Comparison of ENCODE assay signal across 8 mouse cellular contexts in the genomic region with DNA sequence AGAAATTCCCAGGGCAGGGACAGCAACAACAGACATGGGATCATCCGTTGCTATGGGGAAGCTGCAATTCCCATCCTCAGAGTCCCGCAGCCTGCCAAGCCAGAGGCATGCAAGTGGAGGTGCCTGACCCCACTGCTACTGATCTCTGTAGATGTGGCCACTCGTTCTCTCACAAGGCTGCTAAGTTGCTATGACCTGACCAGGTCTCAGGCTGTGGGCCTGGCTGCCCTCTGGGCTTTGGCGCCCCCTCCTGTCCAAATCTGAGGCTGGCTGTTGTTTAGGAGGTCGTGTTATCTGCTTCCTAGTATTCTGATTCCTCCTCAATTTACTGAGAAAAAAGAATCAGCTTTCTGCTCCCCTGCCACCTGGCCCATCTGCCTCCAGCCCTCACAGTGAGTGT. TPM values are rescaled to one million over a fixed set of nuclear protein-coding genes. Genes with fewer than 3 reads are reported as not detected.
DNase-seq lines count a peak whose midpoint lies in the region; ATAC-seq and TF ChIP-seq lines count a peak whose summit lies in the region.

No protein-coding gene starts in this region.

- peak; percentile 88 for ATAC-seq in erythroblast, adult 5-6 weeks (replicated peaks; ENCODE audit: low FRiP score, poor library complexity, severe bottlenecking)
- no peak for ATAC-seq in limb, embryonic 11.5 days (ENCODE audit: insufficient number of reproducible peaks, low FRiP score, low TSS enrichment, low read depth)
- peak; percentile 66 for ATAC-seq in midbrain, embryonic 15.5 days (replicated peaks)

- intact Hi-C loops in heart, postnatal 14 days (cut with DNase I): loop anchor here (1.0 to 10.0 kb wide), 3 partner anchors 189 to 401 kb away; no protein-coding TSS in a partner anchor

- WGBS in limb, embryonic 11.5 days: 45% methylated on average over 5 of the region's 5 CpGs
- 27% methylated on average over 5 of the region's 5 CpGs for WGBS in midbrain, embryonic 15.5 days

- no peaks in the 10 kb centered on the region for H3K36me3 ChIP-seq in testis, adult 2 months (ENCODE audit: control insufficient read depth, insufficient read depth, low read length)
- no peaks in the 10 kb centered on the region for H3K36me3 ChIP-seq in limb, embryonic 11.5 days (ENCODE audit: control insufficient read depth, insufficient read depth, low read length)
- H3K36me3 ChIP-seq in midbrain, embryonic 15.5 days (replicated peaks): no peaks in the 10 kb centered on the region

- TF ChIP-seq CTCF in testis, adult 2 months (IDR thresholded peaks at IDR 0.05; ENCODE audit: control insufficient read depth, insufficient read depth, insufficient replicate concordance, low read depth, low read length): peak; percentile 71; the same call in 1 of the 2 replicates

- no peak overlapping the region for H3K9ac ChIP-seq in limb, embryonic 11.5 days (ENCODE audit: low read length)
- no peak overlapping the region for H3K9ac ChIP-seq in midbrain, embryonic 15.5 days

- TF ChIP-seq POLR2A in testis, adult 2 months (IDR thresholded peaks at IDR 0.05; ENCODE audit: control insufficient read depth, low read depth, low read length): no peak

- no peak overlapping the region for H3K27ac ChIP-seq in testis, adult 2 months (ENCODE audit: control insufficient read depth, insufficient read depth, low read depth, low read length)
- H3K27ac ChIP-seq in limb, embryonic 11.5 days (replicated peaks; ENCODE audit: low read depth, low read length): no peak overlapping the region
- peak overlapping the region; percentile 22; the same call in 1 of the 2 replicates for H3K27ac ChIP-seq in midbrain, embryonic 15.5 days

- H3K9me3 ChIP-seq in limb, embryonic 11.5 days (ENCODE audit: control insufficient read depth, low read length): no peaks in the 10 kb centered on the region
- no peaks in the 10 kb centered on the region for H3K9me3 ChIP-seq in midbrain, embryonic 15.5 days

- no peak for DNase-seq in testis, postnatal 14 days (ENCODE audit: low spot score)
- DNase-seq in c-Kit-positive CD71-negative TER-119-negative erythroid progenitor cells, embryonic 14.5 days (ENCODE audit: low read depth): peak; percentile 47
- peak; percentile 66 to 83 for DNase-seq in heart, postnatal 14 days
- DNase-seq in limb, embryonic 11.5 days (ENCODE audit: low spot score): peak; percentile 69
- peak; percentile 9 to 66 for DNase-seq in thymus, postnatal 10 days (ENCODE audit: low spot score in 2 of 2)

- H3K4me3 ChIP-seq in testis, adult 2 months (ENCODE audit: control insufficient read depth, low read depth, low read length): no peak overlapping the region
- H3K4me3 ChIP-seq in limb, embryonic 11.5 days (ENCODE audit: low read depth, low read length): no peak overlapping the region
- H3K4me3 ChIP-seq in midbrain, embryonic 15.5 days: no peak overlapping the region

- peaks cover 5% of the 10 kb centered on the region; the same call in 1 of the 2 replicates for H3K4me1 ChIP-seq in testis, adult 2 months (ENCODE audit: control insufficient read depth, insufficient read depth, low read length)
- no peaks in the 10 kb centered on the region for H3K4me1 ChIP-seq in limb, embryonic 11.5 days (ENCODE audit: control insufficient read depth, insufficient read depth, low read length)
- H3K4me1 ChIP-seq in midbrain, embryonic 15.5 days: peaks cover 17% of the 10 kb centered on the region

- no peak overlapping the region for H3K4me2 ChIP-seq in limb, embryonic 11.5 days (ENCODE audit: low read depth, severe bottlenecking)
- H3K4me2 ChIP-seq in midbrain, embryonic 15.5 days: no peak overlapping the region

- no peaks in the 10 kb centered on the region for H3K27me3 ChIP-seq in testis, adult 2 months (ENCODE audit: control insufficient read depth, insufficient read depth, low read length)
- H3K27me3 ChIP-seq in limb, embryonic 11.5 days (ENCODE audit: control insufficient read depth, insufficient read depth, low read length): no peaks in the 10 kb centered on the region
- H3K27me3 ChIP-seq in midbrain, embryonic 15.5 days (replicated peaks): no peaks in the 10 kb centered on the region

RNA-seq across cellular contexts. Expression of a gene that starts 29.4 kb away (rescaled TPM):
- polyA plus RNA-seq in testis, adult 2 months (2012; rRNA removed): 2.4 and 2.7 TPM in 2 replicates
- total RNA-seq in erythroblast, adult 5-6 weeks (2015; ENCODE audit: low replicate concordance): 17.7 and 30.5 TPM in 2 replicates
- total RNA-seq in erythroblast, adult 5-6 weeks (2017; ENCODE audit: low replicate concordance): 26.1 and 27.6 TPM in 2 replicates
- 10 to 100 TPM; 33.2 to 39.7 TPM for total RNA-seq in heart, postnatal 14 days (2021)
- 16.3 and 17.2 TPM in 2 replicates for polyA plus RNA-seq in limb, embryonic 11.5 days (2014; fragmentation: Nextera tagmentation; extraction: Ambion mirVana)
- polyA plus RNA-seq in midbrain, embryonic 15.5 days (2015; fragmentation: Nextera tagmentation; extraction: Ambion mirVana): 21.4 and 21.8 TPM in 2 replicates
